Mouse (Mus musculus) heart, postnatal 4 days (tissue): Measurements from ENCODE around the gene Dedd2. TPM values are rescaled to one million over a fixed set of nuclear protein-coding genes. Genes with fewer than 3 reads are reported as not detected.

ENCODE experiments used
- DNase-seq: peaks from one replicate; pipeline ENCODE4 v3.0.0; 2021
- microRNA-seq, 2 experiments: library from miRNA; unstranded; fragments of <30 nt; microRNA quantifications; one replicate each; pipeline ENCODE4 v1.2.0; 2021 to 2022
- total RNA-seq, 2 experiments: library from RNA; stranded (reverse); gene quantifications; 2 replicates each; pipeline ENCODE4 v1.2.3; 2021

The Dedd2 gene
- total RNA-seq, 2 experiments from 2014 or later, result 7.2 to 9.6 TPM

DNA sequence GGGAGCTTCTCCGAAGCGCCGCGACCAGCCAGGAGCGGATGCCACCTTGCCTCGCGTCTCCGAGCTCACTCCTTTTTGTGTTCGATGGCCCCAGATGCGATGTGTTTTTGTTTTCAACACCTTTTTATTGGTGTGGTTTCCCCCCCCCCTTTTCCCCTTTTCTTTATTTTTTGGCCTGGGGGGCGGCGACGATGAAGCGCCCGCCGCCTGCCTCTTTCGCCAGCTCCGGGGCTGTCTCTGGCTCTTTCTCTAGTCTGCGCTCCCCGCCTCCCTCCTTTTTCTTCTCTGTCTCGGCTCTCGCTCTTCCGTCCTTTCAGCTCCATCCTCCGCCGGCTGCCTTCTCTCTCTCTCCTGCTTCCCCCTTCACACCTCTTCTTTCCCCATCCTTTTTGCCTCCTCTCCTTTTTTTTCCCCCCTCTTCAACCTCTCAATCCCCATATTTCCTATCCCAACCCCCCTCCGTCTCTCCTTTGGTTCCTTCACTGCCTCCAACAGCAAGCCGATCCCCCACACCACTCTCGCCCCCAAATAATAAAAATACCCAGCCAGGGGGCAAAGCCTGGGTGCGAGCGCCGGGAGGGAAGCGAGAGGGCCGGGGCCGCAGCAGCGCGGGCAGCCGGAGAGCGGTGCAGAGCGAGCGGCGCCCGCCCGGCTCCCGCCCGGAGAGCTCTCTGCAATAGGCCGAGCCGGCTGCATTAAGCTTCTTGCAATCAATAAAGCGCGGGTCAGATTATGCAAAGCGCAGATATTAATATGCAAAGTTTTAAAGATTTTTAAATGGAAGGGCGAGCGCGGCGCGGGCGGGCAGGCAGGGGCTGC, 41.4 kb downstream of the Dedd2 start:
- no peak for DNase-seq

DNA sequence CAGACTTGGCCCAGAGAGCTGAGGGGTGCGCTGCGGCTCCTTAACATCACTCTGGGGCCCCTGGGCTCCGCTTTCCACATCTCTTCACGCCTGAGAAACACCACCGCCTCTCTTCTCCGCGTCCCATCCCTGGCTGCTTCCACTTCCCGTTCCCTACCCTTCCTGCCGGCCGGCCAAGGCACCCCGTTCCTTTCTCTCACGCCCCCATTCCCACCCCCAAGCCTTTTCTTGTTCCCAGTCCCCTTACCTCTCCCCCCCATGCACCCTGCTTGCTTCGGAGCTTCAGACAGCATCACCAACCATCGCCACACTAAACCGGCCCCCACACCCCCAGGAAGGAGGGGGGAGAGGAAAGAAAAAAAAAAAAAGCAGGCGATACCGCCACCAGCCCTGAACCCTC, 42.1 kb downstream of the Dedd2 start:
- DNase-seq, result no peak

DNA sequence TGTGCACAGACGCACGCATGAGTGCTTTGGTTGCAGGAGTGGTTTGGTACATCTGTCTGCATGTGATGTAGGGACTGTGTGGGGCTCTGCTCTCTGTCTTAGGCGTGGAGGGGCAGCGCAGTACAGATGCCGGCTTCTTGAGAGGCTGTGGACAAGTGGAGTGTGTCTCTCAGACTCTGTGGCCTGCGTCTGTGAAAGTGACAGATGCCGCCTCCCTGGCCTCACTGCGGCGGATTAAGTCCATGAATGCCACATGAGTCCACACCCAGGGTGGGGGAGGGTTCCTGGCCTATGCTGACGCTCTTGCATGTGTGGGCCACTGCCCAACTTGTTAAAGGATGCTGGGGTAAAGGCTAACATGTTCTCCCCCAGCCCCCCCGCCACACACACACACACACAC, 46.1 kb downstream of the Dedd2 start:
- no peak for DNase-seq

DNA sequence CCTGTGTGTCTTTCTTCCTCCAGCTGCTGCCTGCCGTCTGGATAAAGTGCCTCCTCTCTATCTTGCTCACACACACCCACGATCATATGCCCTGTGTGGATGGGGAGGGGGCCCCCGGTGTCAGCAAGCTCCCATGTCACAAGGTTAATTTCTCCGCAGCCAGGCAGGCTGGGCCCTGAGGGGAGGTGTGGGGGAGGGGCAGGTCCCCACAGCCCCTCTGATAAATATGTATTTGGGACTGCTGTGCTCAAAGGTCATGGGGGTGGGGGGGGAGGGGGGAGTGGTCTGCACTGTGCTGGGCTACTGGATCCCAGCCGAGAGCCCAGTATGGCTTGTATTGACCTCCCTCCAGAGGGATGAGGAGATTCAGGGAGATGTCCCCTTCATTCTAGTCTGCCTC, 47.7 kb downstream of the Dedd2 start:
- no peak for DNase-seq

DNA sequence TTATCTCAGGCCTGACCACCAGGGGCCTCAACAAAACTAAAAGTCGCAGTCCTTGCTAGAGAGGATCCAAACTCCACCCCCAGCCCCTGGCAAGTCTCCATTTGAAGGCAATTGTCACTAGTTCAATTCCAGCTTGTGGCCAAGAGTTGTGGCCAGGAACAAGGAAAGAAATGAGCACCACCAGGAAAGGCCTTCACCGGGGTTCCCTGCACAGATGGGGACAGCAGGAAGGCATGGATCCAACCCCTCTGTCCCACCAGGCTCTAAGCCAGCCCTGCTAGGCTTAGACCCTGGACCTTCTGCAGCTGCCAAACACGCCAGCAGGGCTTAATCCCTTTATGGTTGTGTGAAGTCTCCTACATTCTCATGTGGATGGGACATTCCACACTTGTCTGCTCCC, 49.8 kb downstream of the Dedd2 start:
- DNase-seq, result no peak

DNA sequence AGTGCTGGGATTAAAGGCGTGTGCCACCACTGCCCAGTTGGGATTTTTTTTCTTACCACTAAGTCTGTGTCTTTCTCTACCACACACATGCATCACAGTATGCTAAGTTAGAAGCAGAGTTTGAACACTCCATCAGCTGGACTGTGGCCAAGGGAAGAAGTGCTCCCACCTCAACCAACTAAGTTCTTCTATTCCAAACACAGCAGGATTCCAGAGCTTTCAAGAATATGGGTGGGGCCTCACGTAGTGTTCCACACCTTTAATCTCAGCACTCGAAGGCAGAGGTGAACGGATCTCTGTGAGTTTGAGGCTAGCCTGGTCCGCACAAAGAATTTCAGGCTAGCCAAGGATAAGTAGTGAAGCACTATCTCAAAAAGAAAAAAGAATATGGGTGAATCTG, 54.3 kb downstream of the Dedd2 start:
- DNase-seq, result no peak

DNA sequence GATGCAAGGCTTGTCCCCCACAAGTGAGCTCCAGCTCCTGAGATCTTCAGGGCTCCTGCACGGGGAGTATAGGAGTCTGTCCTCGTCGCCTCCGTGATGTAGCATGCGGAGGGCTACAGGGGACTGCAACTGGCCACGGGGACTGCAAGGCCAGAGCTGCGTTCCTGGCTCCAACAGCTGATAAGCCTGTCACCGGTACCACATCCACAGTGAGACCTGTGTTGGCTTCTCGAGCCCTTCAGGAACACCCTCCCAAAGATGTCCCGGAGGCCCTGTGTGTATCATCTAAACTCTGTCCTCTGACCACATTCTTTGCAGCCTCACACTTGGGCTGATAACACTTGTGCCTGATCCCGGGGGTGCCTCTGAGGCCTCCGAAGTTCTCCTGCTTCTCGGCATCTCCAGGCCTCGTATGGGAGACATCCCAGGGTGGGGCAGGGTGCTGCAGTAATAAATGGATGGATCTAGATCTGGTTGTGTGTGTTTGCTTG, 64.2 kb downstream of the Dedd2 start:
- no peak for DNase-seq

DNA sequence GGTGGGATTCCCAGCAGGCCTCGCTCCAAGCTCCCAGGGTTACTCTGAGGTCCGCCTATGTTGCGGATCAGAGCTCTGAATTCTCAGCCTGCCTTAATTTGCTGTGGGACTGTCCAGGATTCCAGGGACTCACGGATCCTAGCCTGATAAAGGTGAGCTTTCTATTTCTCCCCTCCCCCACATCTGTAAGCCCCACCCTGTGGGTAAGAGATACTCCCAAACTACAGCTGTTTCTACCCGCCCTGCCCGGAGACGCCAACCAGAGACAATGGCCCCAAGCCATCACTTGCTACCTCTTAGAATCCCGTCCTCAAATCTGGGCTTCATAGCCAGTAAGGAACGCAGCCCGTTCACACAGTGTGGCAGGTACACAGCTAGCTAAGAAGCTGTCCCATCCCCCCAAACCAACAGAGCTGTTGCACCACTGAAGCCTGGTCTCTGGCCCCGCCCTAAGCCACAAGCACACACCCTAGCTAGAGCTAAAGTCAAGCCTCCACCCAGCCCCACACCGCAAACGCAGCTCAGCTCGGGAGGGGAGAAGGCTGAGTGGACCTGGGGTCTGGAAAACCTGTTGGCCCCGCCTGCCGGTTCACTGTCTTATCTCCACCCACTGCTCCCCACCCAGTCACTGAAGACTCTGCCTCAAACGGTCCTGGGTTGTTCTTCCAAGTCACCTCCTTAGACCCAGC, 64.8 kb downstream of the Dedd2 start:
- no peak for DNase-seq

DNA sequence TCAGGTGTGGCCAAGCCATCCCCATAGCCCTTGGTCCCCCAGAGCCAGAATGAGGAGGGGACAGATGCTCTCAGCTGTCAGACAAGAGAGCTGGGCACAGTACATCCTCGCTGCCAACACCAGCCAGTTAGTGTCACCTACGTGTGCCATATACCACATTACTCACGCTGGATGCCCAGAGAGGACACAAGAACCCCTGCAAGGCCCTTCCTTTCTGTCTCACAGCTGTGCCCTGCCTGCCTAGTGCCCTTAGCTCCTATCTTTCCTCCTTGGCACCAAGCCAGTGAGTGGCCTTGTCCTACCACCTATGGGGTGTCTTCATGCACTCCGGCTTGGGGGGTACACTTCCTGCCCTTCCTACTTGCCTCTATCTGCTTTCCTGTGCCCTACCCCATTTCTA, 65.8 kb downstream of the Dedd2 start:
- no peak for DNase-seq

DNA sequence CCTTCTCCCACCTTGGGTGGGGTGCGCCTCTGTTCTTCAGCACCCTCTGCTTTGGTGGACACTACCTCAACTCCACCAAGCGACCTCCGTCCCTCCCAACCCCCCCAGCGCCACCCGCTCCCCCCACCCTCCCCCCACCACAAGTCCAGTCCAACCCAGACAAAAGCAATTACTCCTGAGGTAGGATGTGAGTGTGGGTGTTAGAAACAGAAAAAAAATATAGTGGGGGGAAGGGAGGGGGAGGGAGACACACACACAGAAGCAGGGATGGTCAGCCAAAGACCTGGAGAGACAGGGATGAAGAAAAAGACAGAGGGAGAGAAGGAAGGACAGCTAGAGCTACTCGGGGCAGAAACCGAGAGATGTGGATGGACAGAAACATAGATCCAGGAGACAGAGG, 66.6 kb downstream of the Dedd2 start:
- DNase-seq, result no peak

DNA sequence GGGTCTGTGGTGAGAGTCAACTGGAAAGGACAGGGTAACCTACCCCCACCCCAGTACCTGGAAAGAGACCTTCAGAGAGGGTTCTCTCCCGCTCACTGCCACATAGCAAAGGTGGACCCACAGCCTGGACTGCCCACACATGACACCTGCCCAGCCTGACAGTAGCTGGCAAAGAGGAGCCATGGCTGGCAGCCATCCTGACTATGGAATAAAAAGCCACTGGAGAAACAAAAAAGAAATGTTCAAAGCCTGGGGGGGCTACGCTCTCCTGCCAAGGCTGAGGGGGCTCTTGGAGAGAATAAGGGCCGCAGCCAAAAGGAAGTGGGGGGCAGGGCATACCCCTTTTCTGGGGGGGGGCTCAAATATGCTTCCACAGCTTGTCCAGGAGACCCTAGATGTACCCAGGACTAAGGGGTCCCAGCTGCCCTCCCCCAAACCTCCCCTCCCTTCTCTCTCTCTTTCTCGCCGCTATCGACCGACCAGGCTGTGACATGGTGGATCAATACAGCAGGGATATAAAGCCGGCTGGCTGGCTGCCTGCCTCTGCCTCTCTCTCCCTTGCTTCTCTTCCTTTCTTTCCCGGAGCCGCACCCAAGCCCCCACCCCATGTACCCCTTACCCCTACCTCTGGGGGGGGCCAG, 68.4 kb downstream of the Dedd2 start:
- DNase-seq, result no peak

DNA sequence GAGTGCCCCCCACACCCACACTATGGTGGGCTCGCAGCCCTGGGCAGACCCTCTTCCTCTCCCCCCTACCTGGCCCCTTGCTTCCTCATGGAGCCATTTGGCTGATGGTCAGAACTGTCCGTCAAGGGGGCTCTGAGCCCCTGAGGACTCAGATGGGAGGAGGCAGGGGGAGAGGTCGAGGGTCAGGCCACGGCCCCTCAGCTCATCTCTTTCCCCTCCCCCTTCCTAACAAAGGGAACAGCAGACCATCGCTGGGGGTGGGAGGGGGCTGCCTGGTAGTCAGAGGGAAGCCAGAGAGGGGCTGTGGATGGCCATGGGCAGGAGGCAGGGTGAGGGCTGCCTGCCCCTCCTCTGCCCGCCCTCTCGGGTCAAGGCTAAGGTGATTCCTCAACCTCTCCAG, 69.4 kb downstream of the Dedd2 start:
- no peak for DNase-seq

DNA sequence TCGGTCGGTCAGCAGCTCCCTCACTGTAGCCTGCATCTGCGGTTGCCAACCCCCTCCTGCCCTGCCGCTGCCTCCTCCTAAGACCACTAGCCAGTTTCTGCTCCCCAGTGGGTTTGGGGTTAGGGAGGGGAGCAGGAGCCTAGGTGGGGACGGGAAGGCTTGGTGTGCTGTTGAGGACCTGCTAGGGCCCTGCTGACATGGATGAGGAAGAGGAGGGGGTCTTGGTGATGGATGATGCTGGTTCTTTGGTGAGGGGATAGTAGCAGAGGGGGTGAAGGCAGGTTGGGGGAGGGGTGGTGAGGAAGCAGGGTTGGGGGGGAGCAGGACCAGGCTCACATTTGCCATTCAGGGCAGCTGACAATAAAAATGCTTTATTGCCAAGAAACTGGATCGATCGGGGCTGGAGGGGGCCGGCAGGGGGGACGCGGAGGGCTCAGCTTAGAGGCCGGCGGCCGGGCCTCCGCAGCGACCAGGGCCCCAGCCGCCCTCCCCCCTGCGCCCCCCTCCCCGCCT, 70.2 kb downstream of the Dedd2 start:
- DNase-seq, result no peak

Small RNA genes within 50 kb of the gene (microRNA-seq; reads per million reads assigned to microRNA genes)
- 0 to 0.20 reads per million in 2 experiments for gene Mir7048

Other genes starting within 250 kb of the Dedd2 start
- 100 to 1,000 TPM; 212 to 234 TPM for gene Rabac1, start 247.9 kb downstream of the Dedd2 start, total RNA-seq
- under 1 TPM; 0.31 to 0.47 TPM for gene Atp1a3, start 214.7 kb downstream of the Dedd2 start, total RNA-seq
- gene Grik5, start 148.3 kb downstream of the Dedd2 start, total RNA-seq, result 10 to 100 TPM; 14.0 to 15.7 TPM
- gene Zfp574, start 148.0 kb downstream of the Dedd2 start, total RNA-seq, result 10 to 100 TPM; 13.5 to 16.3 TPM
- under 1 TPM; 0.36 to 0.79 TPM for gene Pou2f2, start 40.9 kb downstream of the Dedd2 start, total RNA-seq
- 10 to 100 TPM in 1 of 2 experiments, 1 to 10 TPM in 1; 9.9 to 10.2 TPM for gene Zfp526, start 810 bp upstream of the Dedd2 start, total RNA-seq
- gene Gsk3a, start 17.2 kb upstream of the Dedd2 start, total RNA-seq, result 10 to 100 TPM; 68.2 to 70.9 TPM
- 10 to 100 TPM; 47.5 to 53.2 TPM for gene Erf, start 30.1 kb upstream of the Dedd2 start, total RNA-seq
- gene Cic, start 47.1 kb upstream of the Dedd2 start, total RNA-seq, result 100 to 1,000 TPM; 108 to 109 TPM
- 10 to 100 TPM; 37.5 to 38.4 TPM for gene Pafah1b3, start 77.4 kb upstream of the Dedd2 start, total RNA-seq
- gene Prr19, start 80.8 kb upstream of the Dedd2 start, total RNA-seq, result not detected
- gene Tmem145, start 85.5 kb upstream of the Dedd2 start, total RNA-seq, result not detected
- 10 to 100 TPM; 26.2 to 29.3 TPM for gene Megf8, start 96.5 kb upstream of the Dedd2 start, total RNA-seq
- gene Cnfn, start 149.1 kb upstream of the Dedd2 start, total RNA-seq, result not detected
- 10 to 100 TPM; 20.8 to 22.6 TPM for gene Lipe, start 178.1 kb upstream of the Dedd2 start, total RNA-seq
- not detected for gene Cxcl17, start 192.3 kb upstream of the Dedd2 start, total RNA-seq